Mouse (Mus musculus): ENCODE results near the gene Ddr1.
A peak's percentile ranks its signal among the peaks of the same experiment; 100 is the strongest.
"Not testable (repeated sequence)": the region's sequence is repeated elsewhere in the genome, so short reads cannot be mapped to it uniquely, and the experiment has no call there.

Ddr1 gene

DNA sequence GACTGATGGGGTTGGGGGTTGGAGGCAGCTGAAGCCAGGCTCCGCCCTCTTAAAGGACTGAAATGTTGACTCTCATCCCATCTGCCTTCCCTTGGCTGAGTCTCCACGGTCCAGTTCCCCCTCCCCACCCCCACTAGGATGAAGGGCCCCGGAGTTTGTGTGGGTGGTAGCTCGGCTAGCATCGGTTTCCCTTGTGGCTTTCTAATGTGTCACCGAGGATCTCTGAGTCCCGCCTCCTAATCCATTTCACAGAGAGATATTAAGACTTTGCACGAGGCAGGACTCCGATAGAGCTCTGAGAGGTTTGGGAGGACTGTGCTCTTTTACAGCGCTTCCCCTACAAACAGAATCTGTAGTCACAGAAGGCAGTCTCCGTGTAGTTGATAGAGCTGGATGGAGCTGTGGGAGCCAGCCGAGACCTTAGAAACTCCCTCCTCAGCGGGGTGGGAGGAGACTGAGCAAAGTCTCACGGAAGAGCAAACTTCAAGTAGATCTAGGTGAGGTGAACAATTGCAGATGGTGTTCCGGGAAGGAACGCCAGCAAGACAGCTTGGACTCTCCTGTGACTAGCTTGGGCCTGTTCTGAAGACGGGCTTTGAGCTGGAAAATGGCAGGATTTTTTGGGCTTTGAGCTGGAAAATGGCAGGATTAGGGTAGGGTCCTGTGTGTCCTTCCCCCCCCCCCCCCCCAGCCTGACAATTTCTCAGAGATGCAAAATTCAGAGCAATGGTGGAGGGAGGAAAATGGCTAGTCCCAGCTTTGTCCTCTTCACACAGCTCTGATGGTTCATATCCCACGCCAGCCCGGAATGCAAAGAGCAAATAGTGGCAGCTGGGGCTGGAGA is at the start of gene Ddr1:
Gene Ddr1 (minus strand): TSS at position 1 of the 844 bp plus-strand sequence.
- peak; percentile 42 for DNase-seq (ENCODE audit: low read depth)

DNA sequence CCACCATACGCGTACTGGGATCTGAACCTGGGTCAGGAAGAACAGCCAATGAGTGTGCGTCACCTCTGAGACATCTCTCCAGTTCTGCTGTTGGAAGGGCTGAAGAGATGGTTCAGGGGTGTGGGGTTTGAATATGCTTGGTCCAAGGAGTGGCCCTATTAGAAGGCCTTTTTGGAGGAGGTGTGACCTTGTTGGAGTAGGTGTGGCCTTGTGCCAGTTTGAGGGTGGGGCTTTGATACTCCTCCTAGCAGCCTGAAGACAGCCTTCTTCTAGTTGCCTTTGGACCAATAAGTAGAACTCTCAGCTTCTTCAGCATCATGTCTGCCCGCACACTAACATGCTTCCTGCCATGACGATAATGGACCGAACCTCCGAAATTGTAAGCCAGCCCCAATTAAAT is 49.2 kb upstream of the Ddr1 start:
- no peak for DNase-seq (ENCODE audit: low read depth)

DNA sequence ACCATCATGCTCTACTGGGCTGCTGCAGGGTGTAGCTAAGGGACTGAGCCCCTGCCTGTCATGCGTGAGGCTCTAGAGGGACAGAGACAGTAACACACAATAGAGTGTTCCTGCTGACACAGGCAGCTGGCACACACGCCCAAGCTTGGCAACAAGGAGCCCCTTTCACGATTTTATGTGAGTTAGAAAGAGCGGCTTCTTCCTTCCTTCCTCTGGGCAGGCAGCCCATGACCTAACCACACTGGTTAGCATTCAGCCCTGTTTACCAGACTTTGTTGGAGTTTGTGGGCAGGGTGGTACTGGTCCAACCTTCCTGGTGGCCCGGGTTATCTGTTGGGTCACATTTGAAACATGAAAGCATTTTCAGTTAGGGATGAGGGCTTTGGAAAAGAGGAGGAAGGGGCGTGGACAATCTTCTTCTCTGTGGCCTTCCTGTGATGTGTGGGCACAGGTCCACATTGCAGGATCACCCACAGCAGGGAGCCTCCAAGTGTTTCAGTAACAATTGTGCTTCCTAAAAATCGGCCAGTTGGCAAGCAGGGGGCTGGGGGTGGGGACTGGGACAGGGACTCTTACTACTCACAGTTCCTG is 47.9 kb upstream of the Ddr1 start:
- peak; percentile 93 for DNase-seq (ENCODE audit: low read depth)

DNA sequence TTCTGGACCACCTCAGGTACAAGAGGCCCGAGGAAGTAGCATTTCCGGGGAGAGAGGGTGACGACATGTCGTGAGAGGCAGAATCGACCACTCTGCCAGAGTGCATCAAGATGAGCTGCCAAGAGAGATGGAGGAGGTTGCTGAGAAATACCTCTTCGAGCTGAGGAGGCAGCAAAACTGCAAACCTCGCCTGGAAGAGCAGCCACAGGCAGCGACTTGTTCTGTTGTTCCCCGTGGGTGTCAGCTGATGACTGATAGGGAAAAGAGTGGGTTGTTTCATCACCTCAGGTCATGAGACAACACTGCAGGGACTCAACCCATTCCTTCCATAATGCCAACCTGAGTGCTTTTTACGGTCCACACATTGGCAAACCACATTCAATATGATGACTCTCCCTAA is 45.3 kb upstream of the Ddr1 start:
- DNase-seq (ENCODE audit: low read depth) = no peak

DNA sequence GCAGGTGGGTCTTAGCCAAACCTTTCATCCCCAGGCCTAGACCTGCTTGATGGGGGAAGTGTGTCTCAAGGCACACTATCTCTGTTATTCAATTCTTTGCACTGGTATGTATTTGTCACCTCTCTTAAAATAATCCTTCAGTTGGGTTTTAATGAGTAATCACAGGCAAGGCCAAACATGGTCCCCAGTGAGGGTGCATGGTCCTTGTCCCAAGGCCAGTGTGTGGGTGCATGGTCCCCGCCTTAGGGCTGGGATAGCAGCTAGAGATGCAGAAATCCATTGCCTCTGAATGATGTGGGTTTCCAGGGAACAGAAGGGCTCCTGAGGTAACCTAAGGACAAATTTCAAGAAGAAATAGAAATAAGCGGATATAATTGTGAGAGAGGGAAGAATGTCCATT is 39.9 kb upstream of the Ddr1 start:
- DNase-seq (ENCODE audit: low read depth) = no peak

DNA sequence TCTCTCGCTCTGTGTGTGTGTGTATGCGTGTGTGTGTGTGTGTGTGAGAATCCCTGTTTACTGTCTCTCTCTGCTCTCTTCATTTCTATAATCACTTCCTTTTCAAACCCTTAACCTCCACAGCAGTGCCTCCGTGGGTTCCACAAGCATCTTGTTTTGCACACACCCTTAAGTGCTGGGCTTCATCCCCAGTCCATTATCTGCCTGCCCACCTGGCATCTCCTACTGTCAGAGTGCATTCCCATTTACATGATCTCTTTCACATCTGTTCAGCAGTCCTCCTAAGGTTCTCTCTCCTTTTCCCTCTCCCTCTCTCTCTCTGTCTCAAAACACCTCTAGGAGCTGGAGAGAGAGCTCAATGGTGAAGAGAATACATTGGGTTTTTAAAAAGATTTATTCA is 38.5 kb upstream of the Ddr1 start:
- DNase-seq (ENCODE audit: low read depth) = no peak

DNA sequence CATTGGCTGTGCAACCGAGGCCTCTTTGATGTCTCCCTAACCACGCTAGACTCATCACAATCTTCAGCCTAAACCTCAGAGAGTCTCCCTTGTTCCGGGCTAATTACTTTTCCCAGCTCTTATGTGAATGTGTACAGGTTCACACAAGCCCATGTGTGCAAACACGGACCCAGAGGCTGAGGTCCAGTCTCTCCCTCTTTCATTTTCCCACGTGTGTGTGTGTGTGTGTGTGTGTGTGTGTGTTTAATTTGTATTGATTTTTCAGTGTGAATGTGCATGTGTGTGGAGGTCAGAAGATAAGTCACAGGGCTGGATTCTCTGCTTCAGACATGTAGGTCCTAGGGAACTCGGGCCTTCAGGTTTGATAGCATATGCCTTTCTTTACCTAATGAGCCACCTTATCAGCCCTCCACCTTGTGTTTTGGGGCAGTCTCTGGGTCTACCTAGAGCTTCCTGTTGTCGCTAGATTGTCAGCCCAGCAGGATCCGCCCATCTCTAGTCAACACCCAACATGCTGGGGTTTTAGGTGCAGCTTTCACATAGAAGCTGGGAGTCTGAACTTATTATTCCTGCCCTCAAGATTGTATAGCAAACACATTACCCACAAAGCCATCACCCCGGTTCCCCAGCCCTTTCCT is 37.3 kb upstream of the Ddr1 start:
- no peak for DNase-seq (ENCODE audit: low read depth)

DNA sequence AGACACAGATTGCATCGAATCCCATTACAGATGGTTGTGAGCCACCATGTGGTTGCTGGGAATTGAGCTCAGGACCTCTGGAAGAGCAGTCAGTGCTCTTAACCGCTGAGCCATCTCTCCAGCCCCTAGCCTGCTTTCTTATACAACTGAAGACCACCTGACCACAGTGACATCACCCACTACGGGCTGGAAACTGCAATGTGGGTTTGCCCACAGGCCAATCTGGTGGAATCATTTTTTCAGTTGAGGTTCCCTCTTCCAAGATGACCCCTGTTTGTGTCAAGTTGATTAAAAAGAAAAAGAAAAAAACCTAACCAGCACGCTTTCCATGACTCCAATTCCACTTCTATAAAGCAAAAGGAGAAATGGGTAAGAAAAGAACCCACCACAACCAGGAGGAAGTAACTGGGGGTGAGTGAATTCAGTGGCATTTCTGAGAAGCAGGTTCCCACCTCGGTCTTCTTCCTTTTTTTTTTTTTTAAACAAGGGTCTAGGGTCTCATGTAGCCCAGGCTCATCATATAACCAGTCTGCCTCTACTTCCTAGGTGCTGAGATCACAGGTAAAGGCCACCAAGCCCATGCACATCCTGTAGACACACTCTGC is 36.0 kb upstream of the Ddr1 start:
- DNase-seq (ENCODE audit: low read depth) = peak; percentile 79

DNA sequence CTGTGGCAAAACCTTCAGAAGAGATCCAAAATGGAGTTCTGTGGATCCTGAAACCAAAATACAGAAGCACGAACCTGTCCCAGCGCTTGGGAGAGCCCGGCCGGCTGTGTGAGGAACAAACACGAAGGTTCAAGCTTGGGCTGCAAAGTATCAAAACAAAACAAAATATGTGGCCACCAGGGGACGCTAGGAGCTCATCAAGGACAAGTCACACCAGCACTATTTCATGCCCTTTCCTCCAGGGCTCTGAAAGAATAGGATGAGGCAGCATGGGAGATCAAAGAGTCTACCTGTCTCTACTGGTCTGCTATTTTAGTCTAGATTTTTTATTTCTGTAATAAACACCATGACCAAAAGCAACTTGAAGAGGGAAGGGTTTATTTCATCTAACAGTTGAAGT is 35.3 kb upstream of the Ddr1 start:
- peak; percentile 96 for DNase-seq (ENCODE audit: low read depth)

DNA sequence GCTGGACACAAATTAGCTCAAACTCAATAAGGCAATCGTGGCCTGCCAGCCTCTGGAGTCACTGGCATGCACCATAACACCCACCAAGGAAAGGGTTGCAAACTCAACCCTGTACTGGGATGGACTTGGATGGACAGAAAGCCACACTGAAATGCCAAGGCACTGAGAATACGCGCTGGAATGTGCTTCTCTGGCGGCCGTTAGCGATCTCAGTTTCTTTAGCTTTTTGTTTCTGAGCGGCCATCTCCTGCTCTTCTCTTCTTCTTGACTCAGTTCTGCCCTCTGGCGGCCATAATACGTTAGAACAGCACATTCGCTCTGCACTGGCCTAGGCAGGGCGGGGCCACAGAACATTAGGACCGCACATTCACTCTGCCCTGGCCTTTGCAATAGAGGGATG is 33.3 kb upstream of the Ddr1 start:
- DNase-seq (ENCODE audit: low read depth) = peak; percentile 92

DNA sequence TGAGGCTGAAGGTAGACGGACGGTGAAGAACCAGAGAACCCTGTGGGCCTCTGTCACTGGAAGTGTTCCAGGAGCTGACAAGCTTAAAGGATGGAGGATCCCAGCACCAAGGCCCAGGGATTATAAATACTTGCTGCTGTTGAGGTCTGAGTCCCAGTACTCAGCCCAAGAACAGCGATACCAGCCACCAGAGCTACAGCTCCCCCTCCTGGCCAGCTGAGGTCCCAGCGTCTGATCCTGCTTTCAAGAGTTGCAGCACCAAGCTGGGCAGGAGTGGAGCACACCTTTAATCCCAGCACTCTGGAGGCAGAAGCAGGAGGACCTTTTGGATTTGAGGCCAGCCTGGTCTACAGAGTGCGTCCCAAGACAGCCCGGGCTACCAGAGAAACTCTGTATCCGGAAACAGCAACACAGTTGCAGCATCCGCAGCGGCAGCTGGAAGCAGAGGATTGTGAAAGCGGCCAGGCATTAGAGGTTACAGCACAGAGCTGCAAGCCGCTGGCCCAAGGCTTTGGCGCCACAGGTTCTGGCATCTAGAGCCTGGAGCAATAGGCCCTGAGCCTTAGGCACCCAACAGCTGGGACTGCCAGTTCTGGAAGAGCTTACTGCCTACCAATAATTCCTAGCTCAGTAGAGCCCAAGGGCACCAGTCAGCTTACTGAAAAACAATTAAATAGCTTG is 32.0 kb upstream of the Ddr1 start:
- peak; percentile 64 for DNase-seq (ENCODE audit: low read depth)

DNA sequence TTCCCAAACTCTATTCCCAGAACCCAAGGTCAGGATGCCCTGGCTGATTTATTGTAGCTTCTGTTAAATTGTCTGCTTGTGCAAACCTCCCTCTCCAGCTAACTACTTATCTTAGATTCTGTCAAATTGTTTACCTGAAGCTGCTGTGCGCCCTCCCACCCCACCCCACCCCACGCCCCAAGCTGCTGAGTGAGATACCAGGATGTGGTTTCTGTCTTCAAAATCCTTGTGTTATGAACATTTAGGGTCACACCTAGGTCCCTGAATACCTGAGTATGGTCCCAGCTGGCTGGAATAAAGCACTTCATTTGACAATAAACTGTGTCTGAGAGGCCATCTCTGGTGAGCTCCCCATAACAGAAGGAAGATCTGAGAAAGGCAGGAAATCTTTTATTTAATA is 30.1 kb upstream of the Ddr1 start:
- no peak for DNase-seq (ENCODE audit: low read depth)

DNA sequence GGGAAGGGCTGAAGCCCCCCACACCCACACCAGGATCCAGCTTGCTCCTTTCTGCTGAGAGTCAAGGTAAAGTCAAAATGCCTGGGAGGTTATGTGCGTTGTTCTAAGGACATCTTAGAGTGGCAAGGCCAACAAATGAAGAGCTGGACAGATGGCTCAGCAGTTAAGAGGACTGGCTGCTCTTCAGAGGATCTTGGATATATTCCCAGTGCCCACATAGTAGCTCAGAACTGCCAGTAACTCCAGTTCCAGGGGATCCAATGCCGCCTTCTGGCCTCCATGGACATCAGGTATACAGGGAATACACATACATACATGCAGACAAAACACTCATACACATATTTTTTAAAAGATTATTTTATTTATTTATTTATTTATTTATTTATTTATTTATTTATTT is 29.0 kb upstream of the Ddr1 start:
- no peak for DNase-seq (ENCODE audit: low read depth)

DNA sequence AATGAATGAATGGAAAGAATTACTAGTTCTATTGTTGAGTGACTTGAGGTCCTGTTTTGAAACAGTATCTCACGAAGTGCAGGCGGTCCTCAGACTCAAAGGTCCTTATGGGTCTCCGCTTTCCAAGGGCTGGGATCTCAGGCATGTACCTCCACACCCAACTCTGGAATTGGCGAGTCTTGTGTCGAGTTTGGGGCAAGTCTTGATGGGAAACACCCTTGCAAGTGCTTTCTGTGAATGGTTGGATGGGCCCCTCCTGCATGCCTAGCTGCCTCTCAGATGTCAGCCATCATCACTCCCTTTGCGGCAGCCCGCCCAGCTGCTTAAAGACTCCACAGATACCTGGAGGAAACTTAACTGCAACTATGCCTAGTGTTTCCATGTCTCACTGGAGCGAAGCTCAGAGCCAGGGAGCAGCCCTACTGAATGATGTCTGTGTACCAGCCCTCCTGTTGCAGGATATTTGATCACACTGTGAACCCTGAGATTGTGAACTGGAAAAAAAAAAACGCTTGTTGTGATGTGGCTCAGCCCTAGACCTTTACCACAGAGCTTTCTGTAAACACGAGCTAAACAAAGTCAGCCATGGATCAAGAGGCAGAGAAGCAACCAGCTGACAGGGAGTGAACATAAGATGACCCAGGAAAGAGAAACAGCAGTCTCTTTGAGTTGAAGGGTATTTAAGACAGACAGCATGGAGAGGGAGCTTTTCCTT is 27.2 kb upstream of the Ddr1 start:
- DNase-seq (ENCODE audit: low read depth) = peak; percentile 24

DNA sequence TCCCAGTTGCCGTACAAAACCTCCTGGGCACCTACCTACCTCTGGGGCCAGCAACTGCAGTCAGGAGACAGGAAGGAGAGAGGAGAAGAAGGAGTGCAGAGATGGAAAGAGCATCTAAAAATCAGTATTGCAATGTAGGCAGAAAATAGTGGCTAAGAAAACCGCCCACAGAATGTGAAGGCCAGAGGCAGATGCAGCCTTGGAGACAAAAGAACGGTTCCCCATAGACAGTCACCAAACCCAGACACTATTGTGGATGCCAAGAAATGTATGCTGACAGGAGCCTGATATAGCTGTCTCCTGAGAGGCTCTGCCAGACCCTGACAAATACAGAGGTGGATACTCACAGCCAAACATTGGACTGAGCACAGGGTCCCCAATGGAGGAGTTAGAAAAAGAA is 25.7 kb upstream of the Ddr1 start:
- not testable (repeated sequence) for DNase-seq (ENCODE audit: low read depth)

DNA sequence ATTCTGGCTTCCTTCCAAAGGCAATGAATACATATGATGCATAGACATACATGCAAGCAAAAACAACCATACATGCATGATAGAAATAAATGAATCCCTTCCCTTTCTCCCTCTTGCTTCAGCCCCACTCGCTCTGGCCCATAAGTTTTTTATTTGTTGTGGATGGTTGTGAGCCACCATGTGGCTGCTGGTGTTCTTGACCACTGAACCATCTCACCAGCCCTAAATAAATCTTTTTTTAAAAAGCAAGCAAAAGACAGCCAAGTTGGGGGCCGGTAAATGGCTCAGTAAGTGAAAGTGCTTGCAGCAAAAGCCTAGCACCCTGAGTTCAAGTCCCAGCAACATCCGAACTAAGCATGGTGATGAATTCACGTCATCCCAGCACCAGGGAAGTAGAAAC is 24.4 kb upstream of the Ddr1 start:
- no peak for DNase-seq (ENCODE audit: low read depth)

DNA sequence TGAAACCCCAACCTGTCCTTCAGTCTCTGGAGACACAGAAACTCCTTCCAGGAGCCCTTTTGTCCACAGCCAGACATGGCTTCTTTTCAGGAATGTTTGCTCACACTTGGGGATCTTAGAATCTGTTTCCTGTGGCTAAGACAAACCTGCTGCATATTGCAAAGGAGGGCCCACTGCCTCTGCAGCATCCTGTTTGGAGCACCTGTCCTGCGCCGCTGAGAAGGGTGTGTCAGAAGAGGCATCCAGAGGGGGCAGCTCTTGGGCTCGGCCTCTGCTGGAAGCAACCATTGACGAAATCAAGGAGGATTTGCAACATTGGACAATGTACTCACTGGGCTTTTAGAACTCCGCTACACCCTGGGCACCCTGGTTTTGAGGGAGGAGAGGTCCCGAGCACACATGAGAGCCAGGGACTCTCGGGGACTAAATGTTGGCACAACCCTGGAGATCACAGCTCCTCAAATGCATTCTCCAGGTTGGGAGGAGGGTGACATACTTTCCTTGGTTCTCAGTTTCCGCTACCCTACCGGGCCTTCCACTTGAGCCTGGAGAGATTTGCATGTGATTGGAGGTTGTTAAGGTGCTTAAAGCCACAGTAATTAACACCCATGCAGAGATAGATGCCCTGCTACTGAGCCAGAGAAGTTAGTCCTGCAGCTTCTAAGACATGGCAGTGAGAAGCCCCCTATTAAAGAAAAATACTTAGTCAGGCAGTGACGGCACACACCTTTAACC is 23.2 kb upstream of the Ddr1 start:
- DNase-seq (ENCODE audit: low read depth) = no peak

DNA sequence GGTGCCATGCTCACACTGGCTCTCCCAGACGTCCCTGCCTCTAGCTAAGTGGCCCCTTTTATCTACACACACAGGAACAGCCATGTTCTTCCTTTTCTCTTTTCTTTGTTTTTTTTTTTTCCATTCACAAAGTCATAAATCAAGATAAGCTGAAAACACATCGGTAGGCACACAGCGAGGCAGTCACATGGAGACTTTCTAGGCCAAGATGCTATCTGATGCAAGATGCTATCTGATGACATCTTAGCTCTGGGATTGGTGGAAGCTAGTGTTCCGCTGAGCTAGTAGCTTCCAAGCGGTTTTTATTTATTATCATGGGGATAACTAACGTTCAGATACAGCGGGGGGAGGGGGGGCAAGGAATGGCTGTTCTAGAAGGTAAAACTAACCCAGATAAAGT is 22.6 kb upstream of the Ddr1 start:
- DNase-seq (ENCODE audit: low read depth) = no peak

DNA sequence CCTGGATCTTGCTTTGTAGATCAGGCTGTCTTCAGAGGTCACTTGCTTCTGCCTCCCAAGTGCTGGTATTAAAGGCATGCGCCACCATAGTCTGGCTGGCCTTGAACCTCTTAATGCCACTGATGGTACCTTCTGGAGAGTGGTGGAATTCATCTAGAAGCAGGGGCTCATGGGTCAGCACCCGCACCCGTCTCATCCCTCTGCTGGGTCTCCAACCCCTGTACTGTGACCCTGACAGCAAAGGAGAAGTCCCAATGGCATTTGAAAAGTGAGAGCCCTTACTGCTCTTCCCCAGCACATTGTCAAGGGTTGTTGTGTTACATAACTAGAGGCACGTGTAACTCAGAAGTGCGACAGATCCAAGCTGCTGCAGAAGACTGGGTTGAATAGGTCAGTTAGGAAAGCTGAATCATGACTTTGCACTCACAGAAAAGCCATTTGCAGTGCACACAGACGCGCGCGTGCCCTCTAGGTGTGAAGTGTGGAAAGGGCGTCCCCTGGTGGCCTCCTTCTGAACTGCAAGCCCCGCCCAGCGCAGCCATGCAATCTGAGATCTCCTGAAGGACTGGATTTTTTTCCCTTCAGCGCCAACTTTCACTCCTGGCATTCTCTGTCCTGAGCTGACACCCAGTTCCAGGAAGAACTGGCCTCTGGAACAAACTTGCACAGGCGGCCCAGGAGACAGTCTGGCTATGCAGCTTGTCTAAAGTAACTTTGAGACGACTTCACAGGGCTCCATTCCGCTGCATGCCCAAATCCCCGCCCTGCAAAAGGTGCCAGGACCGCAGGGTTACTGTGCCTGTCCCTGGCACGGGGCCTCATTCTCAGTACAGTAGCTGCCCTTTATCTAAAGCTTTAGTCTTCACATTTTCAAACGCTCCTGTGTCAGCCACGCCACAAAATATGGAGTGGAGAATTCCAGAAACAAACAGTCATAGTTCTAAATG is 21.1 kb upstream of the Ddr1 start:
- peak; percentile 80 for DNase-seq (ENCODE audit: low read depth)

DNA sequence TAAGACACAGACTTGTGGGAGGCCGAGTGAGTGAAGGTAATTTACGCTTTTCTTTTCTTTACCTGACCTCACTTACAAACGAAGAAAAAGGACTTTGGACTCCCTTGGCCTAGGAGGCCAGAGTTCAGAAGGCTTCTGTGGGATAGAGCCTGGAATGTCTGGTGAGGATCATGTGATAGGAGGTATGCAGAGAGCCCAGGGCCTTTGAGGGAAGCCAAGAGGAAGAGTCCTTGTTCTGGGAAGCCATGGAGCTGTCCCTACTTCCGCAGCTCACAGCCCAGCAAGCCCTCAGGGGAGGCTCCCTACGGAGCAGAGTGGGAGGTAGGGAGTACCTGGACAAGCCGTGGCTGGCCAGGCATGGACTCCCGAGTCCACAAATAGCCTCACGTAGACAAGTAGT is 17.3 kb upstream of the Ddr1 start:
- DNase-seq (ENCODE audit: low read depth) = no peak
